Mouse (Mus musculus) urinary bladder, postnatal 25 days (tissue): Measurements from ENCODE around the gene Pxmp2.

Experiments used
- DNase-seq: peaks from one replicate; pipeline ENCODE4 v3.0.0; 2022; ENCODE audit warnings: low spot score

The Pxmp2 gene

GRCm38 (mm10) chr5:110230780-110231461 lies 55.1 kb downstream of the Pxmp2 start, which contains the start of gene Ankle2:
Ankle2 (plus strand) TSS chr5:110231004.
- DNase-seq, result peak; percentile 93

DNA sequence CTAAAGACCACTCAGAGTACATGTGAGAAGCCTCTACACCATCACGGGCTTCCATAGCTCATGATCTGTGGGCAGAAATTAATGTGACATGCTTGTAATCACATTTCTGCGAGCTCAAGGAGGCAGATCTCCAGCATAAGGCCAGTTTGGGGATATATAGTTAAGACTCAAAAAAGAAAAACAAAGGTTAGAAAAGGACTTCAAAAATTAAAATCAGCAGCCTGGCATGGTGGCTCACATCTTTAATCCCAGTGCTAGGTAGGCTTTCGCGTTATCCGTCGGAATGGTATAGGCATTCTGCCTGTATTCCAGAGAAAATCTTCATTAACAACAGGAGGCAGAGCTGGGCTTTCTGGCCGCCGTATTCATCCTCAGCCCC lies 55.6 kb downstream of the Pxmp2 start:
- DNase-seq, result no peak

DNA sequence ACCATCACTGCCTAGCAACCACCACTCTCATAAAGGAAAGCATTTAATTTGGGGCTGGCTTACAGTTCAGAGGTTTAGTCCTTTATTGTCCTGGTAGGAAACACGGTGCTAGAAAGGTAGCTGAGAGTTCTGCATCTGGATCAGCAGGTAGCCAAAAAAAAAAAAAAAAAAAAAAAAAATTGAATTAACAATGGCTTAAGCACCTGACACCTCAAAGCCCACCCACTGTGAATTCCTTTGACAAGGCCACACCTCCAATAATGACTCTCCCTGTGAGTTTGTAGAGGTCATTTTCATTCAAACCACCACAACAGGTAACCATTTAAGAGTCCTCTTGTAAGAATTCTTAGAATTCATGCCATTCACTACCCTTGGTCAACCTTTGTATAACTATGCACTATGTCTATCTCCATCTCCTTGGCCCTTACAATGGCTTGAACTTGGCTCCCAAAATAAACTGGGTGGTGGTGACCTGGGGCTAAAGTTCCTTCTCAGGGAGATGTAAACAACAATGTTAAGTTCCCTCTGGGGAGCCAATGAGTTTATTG lies 58.6 kb downstream of the Pxmp2 start:
- DNase-seq, result no peak

DNA sequence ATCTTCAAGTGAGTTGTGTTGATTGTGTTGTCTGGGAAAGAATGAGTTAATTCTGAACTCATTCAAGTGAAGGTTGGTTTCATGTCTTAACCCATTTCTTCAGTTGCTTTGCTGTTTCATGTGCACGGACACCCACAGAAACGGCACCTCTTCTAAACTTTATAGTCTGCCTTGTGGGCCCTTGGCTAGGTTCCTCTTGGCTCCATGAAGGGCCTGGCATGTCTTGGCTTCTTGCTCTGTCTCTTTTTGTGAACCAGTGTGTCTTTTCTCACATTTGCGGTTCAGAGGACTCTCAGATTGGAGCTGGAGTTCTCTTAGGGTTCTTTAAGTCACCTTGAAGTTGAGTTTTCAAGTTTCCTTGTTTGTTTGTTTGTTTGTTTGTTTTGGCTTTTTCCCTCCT lies 60.9 kb downstream of the Pxmp2 start:
- no peak for DNase-seq
